Mouse (Mus musculus): ENCODE results near the gene Jmjd7. TPM values are rescaled to one million over a fixed set of nuclear protein-coding genes. Genes with fewer than 3 reads are reported as not detected.
A peak's percentile ranks its signal among the peaks of the same experiment; 100 is the strongest.

Gene Jmjd7
- polyA plus RNA-seq, 1 experiment from 2014 or later, result 19.9 TPM

- Histone ChIP-seq H3K4me1 (ENCODE audit: insufficient read depth) (0 out of 2 replicates have a peak, but pooled peaks cover 8% of the 10 kb centered on the region), H3K4me2 (no peak overlapping the region), H3K9ac (no peak overlapping the region), H3K4me3 (ENCODE audit: low read depth, low read length) (no peak overlapping the region), H3K27ac (ENCODE audit: low read depth) (peak overlapping the region; percentile 75; the same call in 1 of the 2 replicates), H3K27me3 (ENCODE audit: insufficient read depth, low read length) (no peaks in the 10 kb centered on the region), H3K9me3 (ENCODE audit: low read depth, low read length) (no peaks in the 10 kb centered on the region), H3K36me3 (ENCODE audit: insufficient read depth) (no peaks in the 10 kb centered on the region)
- DNase-seq (no peak), ATAC-seq (ENCODE audit: insufficient read depth) (peak; percentile 2; the same call in 1 of the 2 replicates)
- WGBS, result 70% methylated on average over 3 of the region's 3 CpGs
- TF ChIP-seq CTCF (IDR thresholded peaks at IDR 0.05; ENCODE audit: low read depth), result no peak
Observed at GRCm38 (mm10) chr2:120059466-120059865, 32.2 kb downstream of the Jmjd7 start.

GRCm38 (mm10) chr2:120060190-120060589, 32.9 kb downstream of the Jmjd7 start:
- H3K9ac ChIP-seq, result no peak overlapping the region
- TF ChIP-seq CTCF (IDR thresholded peaks at IDR 0.05; ENCODE audit: low read depth), result no peak
- H3K36me3 ChIP-seq (ENCODE audit: insufficient read depth), result no peaks in the 10 kb centered on the region
- DNase-seq (peak; percentile 75), ATAC-seq (ENCODE audit: insufficient read depth) (peak; percentile 53; the same call in 1 of the 2 replicates)
- 0 out of 2 replicates have a peak, but pooled peaks cover 8% of the 10 kb centered on the region for H3K4me1 ChIP-seq (ENCODE audit: insufficient read depth)
- H3K27ac ChIP-seq (ENCODE audit: low read depth), result peak overlapping the region; percentile 75; the same call in 1 of the 2 replicates
- 52% methylated on average over 6 of the region's 6 CpGs for WGBS
- H3K9me3 ChIP-seq (ENCODE audit: low read depth, low read length), result no peaks in the 10 kb centered on the region
- no peaks in the 10 kb centered on the region for H3K27me3 ChIP-seq (ENCODE audit: insufficient read depth, low read length)
- H3K4me2 ChIP-seq, result no peak overlapping the region
- no peak overlapping the region for H3K4me3 ChIP-seq (ENCODE audit: low read depth, low read length)

- no peak overlapping the region for H3K4me3 ChIP-seq (ENCODE audit: low read depth, low read length)
- no peaks in the 10 kb centered on the region for H3K36me3 ChIP-seq (ENCODE audit: insufficient read depth)
- H3K9me3 ChIP-seq (ENCODE audit: low read depth, low read length), result no peaks in the 10 kb centered on the region
- H3K4me1 ChIP-seq (ENCODE audit: insufficient read depth), result 0 out of 2 replicates have a peak, but pooled peaks cover 8% of the 10 kb centered on the region
- no peaks in the 10 kb centered on the region for H3K27me3 ChIP-seq (ENCODE audit: insufficient read depth, low read length)
- no peak for DNase-seq
- H3K4me2 ChIP-seq, result no peak overlapping the region
- no peak for ATAC-seq (ENCODE audit: insufficient read depth)
- no peak for TF ChIP-seq CTCF (IDR thresholded peaks at IDR 0.05; ENCODE audit: low read depth)
- WGBS, result 65% methylated on average over 9 of the region's 9 CpGs
- no peak overlapping the region for H3K9ac ChIP-seq
- peak overlapping the region; percentile 75 for H3K27ac ChIP-seq (ENCODE audit: low read depth)
Observed at GRCm38 (mm10) chr2:120060651-120061050, 33.4 kb downstream of the Jmjd7 start.

GRCm38 (mm10) chr2:120062248-120062647, 35.0 kb downstream of the Jmjd7 start:
- H3K9ac ChIP-seq, result no peak overlapping the region
- no peak overlapping the region for H3K4me3 ChIP-seq (ENCODE audit: low read depth, low read length)
- no peaks in the 10 kb centered on the region for H3K9me3 ChIP-seq (ENCODE audit: low read depth, low read length)
- no peaks in the 10 kb centered on the region for H3K27me3 ChIP-seq (ENCODE audit: insufficient read depth, low read length)
- no peak overlapping the region for H3K27ac ChIP-seq (ENCODE audit: low read depth)
- H3K36me3 ChIP-seq (ENCODE audit: insufficient read depth), result no peaks in the 10 kb centered on the region
- H3K4me2 ChIP-seq, result no peak overlapping the region
- 77% methylated on average over 8 of the region's 8 CpGs for WGBS
- DNase-seq (no peak), ATAC-seq (ENCODE audit: insufficient read depth) (no peak)
- no peak for TF ChIP-seq CTCF (IDR thresholded peaks at IDR 0.05; ENCODE audit: low read depth)
- H3K4me1 ChIP-seq (ENCODE audit: insufficient read depth), result 0 out of 2 replicates have a peak, but pooled peaks cover 8% of the 10 kb centered on the region

- no peak overlapping the region for H3K27ac ChIP-seq (ENCODE audit: low read depth)
- H3K4me2 ChIP-seq, result no peak overlapping the region
- TF ChIP-seq CTCF (IDR thresholded peaks at IDR 0.05; ENCODE audit: low read depth), result peak; percentile 50
- H3K9ac ChIP-seq, result no peak overlapping the region
- DNase-seq (no peak), ATAC-seq (ENCODE audit: insufficient read depth) (no peak)
- H3K4me3 ChIP-seq (ENCODE audit: low read depth, low read length), result no peak overlapping the region
- no peaks in the 10 kb centered on the region for H3K9me3 ChIP-seq (ENCODE audit: low read depth, low read length)
- 0 out of 2 replicates have a peak, but pooled peaks cover 5% of the 10 kb centered on the region for H3K4me1 ChIP-seq (ENCODE audit: insufficient read depth)
- WGBS, result 73% methylated on average over 6 of the region's 6 CpGs
- H3K27me3 ChIP-seq (ENCODE audit: insufficient read depth, low read length), result no peaks in the 10 kb centered on the region
- no peaks in the 10 kb centered on the region for H3K36me3 ChIP-seq (ENCODE audit: insufficient read depth)
Observed at GRCm38 (mm10) chr2:120064639-120065038, 37.4 kb downstream of the Jmjd7 start.

GRCm38 (mm10) chr2:120065243-120065642, 38.0 kb downstream of the Jmjd7 start:
- Histone ChIP-seq H3K9me3 (ENCODE audit: low read depth, low read length) (no peaks in the 10 kb centered on the region), H3K27ac (ENCODE audit: low read depth) (no peak overlapping the region), H3K4me2 (no peak overlapping the region), H3K36me3 (ENCODE audit: insufficient read depth) (no peaks in the 10 kb centered on the region), H3K4me3 (ENCODE audit: low read depth, low read length) (no peak overlapping the region), H3K9ac (no peak overlapping the region), H3K4me1 (ENCODE audit: insufficient read depth) (no peaks in the 10 kb centered on the region), H3K27me3 (ENCODE audit: insufficient read depth, low read length) (no peaks in the 10 kb centered on the region)
- WGBS, result 90% methylated on average over 10 of the region's 10 CpGs
- no peak for TF ChIP-seq CTCF (IDR thresholded peaks at IDR 0.05; ENCODE audit: low read depth)
- ATAC-seq (ENCODE audit: insufficient read depth) (no peak), DNase-seq (no peak)

GRCm38 (mm10) chr2:120066224-120066623, 38.9 kb downstream of the Jmjd7 start:
- H3K4me2 ChIP-seq, result no peak overlapping the region
- no peak for DNase-seq
- H3K4me3 ChIP-seq (ENCODE audit: low read depth, low read length), result no peak overlapping the region
- no peak for ATAC-seq (ENCODE audit: insufficient read depth)
- no peak for TF ChIP-seq CTCF (IDR thresholded peaks at IDR 0.05; ENCODE audit: low read depth)
- 79% methylated on average over 3 of the region's 3 CpGs for WGBS
- no peaks in the 10 kb centered on the region for H3K27me3 ChIP-seq (ENCODE audit: insufficient read depth, low read length)
- no peaks in the 10 kb centered on the region for H3K9me3 ChIP-seq (ENCODE audit: low read depth, low read length)
- no peak overlapping the region for H3K27ac ChIP-seq (ENCODE audit: low read depth)
- H3K4me1 ChIP-seq (ENCODE audit: insufficient read depth), result no peaks in the 10 kb centered on the region
- no peak overlapping the region for H3K9ac ChIP-seq
- H3K36me3 ChIP-seq (ENCODE audit: insufficient read depth), result no peaks in the 10 kb centered on the region

Measured in lung, embryonic 14.5 days (tissue).